Mouse (Mus musculus): Measurements from ENCODE around the gene Krtap4-1. TPM values are rescaled to one million over a fixed set of nuclear protein-coding genes. Genes with fewer than 3 reads are reported as not detected.

Gene Krtap4-1
- total and polyA plus RNA-seq, 3 experiments: not detected

GRCm38 (mm10) chr11:99580636-99581035 is 47.4 kb downstream of the Krtap4-1 start, which contains the start of gene Krtap1-5:
Krtap1-5 (minus strand) TSS chr11:99581016.
- TF ChIP-seq MYB (IDR thresholded peaks at IDR 0.05; ENCODE audit: low read depth, low read length): no peak
- Histone ChIP-seq H3K27ac (ENCODE audit: control insufficient read depth, low read depth, low read length) (no peak within 1 kb of the TSS), H3K4me3 (ENCODE audit: control insufficient read depth in 1 of 2, insufficient read depth in 1 of 2, low read depth in 2 of 2, low read length in 2 of 2) (no peak within 1 kb of the TSS), H3K9ac (ENCODE audit: control insufficient read depth, low read depth, low read length, poor library complexity, severe bottlenecking) (no peak within 1 kb of the TSS), H3K9me3 (replicated peaks; ENCODE audit: insufficient read depth, low read length) (no peaks in the 10 kb centered on the region), H3K27me3 (ENCODE audit: control insufficient read depth in 1 of 2, insufficient read depth in 2 of 2, low read length in 2 of 2) (no peaks in the 10 kb centered on the region), H3K4me1 (ENCODE audit: control insufficient read depth in 1 of 2, insufficient read depth in 2 of 2, low read length in 2 of 2) (no peaks in the 10 kb centered on the region), H3K36me3 (ENCODE audit: control insufficient read depth in 1 of 2, insufficient read depth in 2 of 2, low read length in 2 of 2) (no peaks in the 10 kb centered on the region), H3K79me2 (ENCODE audit: control insufficient read depth, insufficient read depth, low read length, poor library complexity) (no peaks in the 10 kb centered on the region)
- no peak for DNase-seq (ENCODE audit: low read depth, low spot score)

Other genes with a start within 250 kb of the Krtap4-1 start
Only the 30 nearest of the 38 such genes appear.
- gene Krt23, start 135.1 kb downstream of the Krtap4-1 start, total RNA-seq (2012; rRNA removed): not detected in 2 replicates
- gene Krt23, start 135.1 kb downstream of the Krtap4-1 start, polyA plus RNA-seq (2012; ENCODE audit: insufficient read depth in 1 of 2, insufficient read length in 2 of 2, low read depth in 1 of 2, low replicate concordance in 2 of 2, missing spikeins in 1 of 2): not detected
- not detected in 2 replicates for gene Krt39, start 106.9 kb downstream of the Krtap4-1 start, total RNA-seq (2012; rRNA removed)
- gene Krt39, start 106.9 kb downstream of the Krtap4-1 start, polyA plus RNA-seq (2012; ENCODE audit: insufficient read depth in 1 of 2, insufficient read length in 2 of 2, low read depth in 1 of 2, low replicate concordance in 2 of 2, missing spikeins in 1 of 2): not detected
- gene Krt40, start 85.1 kb downstream of the Krtap4-1 start, total RNA-seq (2012; rRNA removed): not detected in 2 replicates
- not detected for gene Krt40, start 85.1 kb downstream of the Krtap4-1 start, polyA plus RNA-seq (2012; ENCODE audit: insufficient read depth in 1 of 2, insufficient read length in 2 of 2, low read depth in 1 of 2, low replicate concordance in 2 of 2, missing spikeins in 1 of 2)
- not detected in 2 replicates for gene Krtap3-3, start 77.4 kb downstream of the Krtap4-1 start, total RNA-seq (2012; rRNA removed)
- gene Krtap3-3, start 77.4 kb downstream of the Krtap4-1 start, polyA plus RNA-seq (2012; ENCODE audit: insufficient read depth in 1 of 2, insufficient read length in 2 of 2, low read depth in 1 of 2, low replicate concordance in 2 of 2, missing spikeins in 1 of 2): not detected
- gene Krtap3-2, start 71.4 kb downstream of the Krtap4-1 start, total RNA-seq (2012; rRNA removed): not detected in 2 replicates
- not detected for gene Krtap3-2, start 71.4 kb downstream of the Krtap4-1 start, polyA plus RNA-seq (2012; ENCODE audit: insufficient read depth in 1 of 2, insufficient read length in 2 of 2, low read depth in 1 of 2, low replicate concordance in 2 of 2, missing spikeins in 1 of 2)
- gene Gm11939, start 68.8 kb downstream of the Krtap4-1 start, total RNA-seq (2012; rRNA removed): not detected in 2 replicates
- gene Gm11939, start 68.8 kb downstream of the Krtap4-1 start, polyA plus RNA-seq (2012; ENCODE audit: insufficient read depth in 1 of 2, insufficient read length in 2 of 2, low read depth in 1 of 2, low replicate concordance in 2 of 2, missing spikeins in 1 of 2): not detected
- not detected in 2 replicates for gene Krtap3-1, start 61.6 kb downstream of the Krtap4-1 start, total RNA-seq (2012; rRNA removed)
- not detected for gene Krtap3-1, start 61.6 kb downstream of the Krtap4-1 start, polyA plus RNA-seq (2012; ENCODE audit: insufficient read depth in 1 of 2, insufficient read length in 2 of 2, low read depth in 1 of 2, low replicate concordance in 2 of 2, missing spikeins in 1 of 2)
- gene Krtap1-5, start 47.2 kb downstream of the Krtap4-1 start, total RNA-seq (2012; rRNA removed): not detected in 2 replicates
- gene Krtap1-5, start 47.2 kb downstream of the Krtap4-1 start, polyA plus RNA-seq (2012; ENCODE audit: insufficient read depth in 1 of 2, insufficient read length in 2 of 2, low read depth in 1 of 2, low replicate concordance in 2 of 2, missing spikeins in 1 of 2): not detected
- gene Krtap1-4, start 44.6 kb downstream of the Krtap4-1 start, total RNA-seq (2012; rRNA removed): not detected in 2 replicates
- gene Krtap1-4, start 44.6 kb downstream of the Krtap4-1 start, polyA plus RNA-seq (2012; ENCODE audit: insufficient read depth in 1 of 2, insufficient read length in 2 of 2, low read depth in 1 of 2, low replicate concordance in 2 of 2, missing spikeins in 1 of 2): not detected
- not detected in 2 replicates for gene Krtap1-3, start 36.9 kb downstream of the Krtap4-1 start, total RNA-seq (2012; rRNA removed)
- not detected for gene Krtap1-3, start 36.9 kb downstream of the Krtap4-1 start, polyA plus RNA-seq (2012; ENCODE audit: insufficient read depth in 1 of 2, insufficient read length in 2 of 2, low read depth in 1 of 2, low replicate concordance in 2 of 2, missing spikeins in 1 of 2)
- gene Krtap9-3, start 30.1 kb downstream of the Krtap4-1 start, total RNA-seq (2012; rRNA removed): not detected in 2 replicates
- gene Krtap9-3, start 30.1 kb downstream of the Krtap4-1 start, polyA plus RNA-seq (2012; ENCODE audit: insufficient read depth in 1 of 2, insufficient read length in 2 of 2, low read depth in 1 of 2, low replicate concordance in 2 of 2, missing spikeins in 1 of 2): not detected
- gene Gm11938, start 24.9 kb downstream of the Krtap4-1 start, total RNA-seq (2012; rRNA removed): not detected in 2 replicates
- not detected for gene Gm11938, start 24.9 kb downstream of the Krtap4-1 start, polyA plus RNA-seq (2012; ENCODE audit: insufficient read depth in 1 of 2, insufficient read length in 2 of 2, low read depth in 1 of 2, low replicate concordance in 2 of 2, missing spikeins in 1 of 2)
- not detected in 2 replicates for gene Gm11937, start 18.0 kb downstream of the Krtap4-1 start, total RNA-seq (2012; rRNA removed)
- not detected for gene Gm11937, start 18.0 kb downstream of the Krtap4-1 start, polyA plus RNA-seq (2012; ENCODE audit: insufficient read depth in 1 of 2, insufficient read length in 2 of 2, low read depth in 1 of 2, low replicate concordance in 2 of 2, missing spikeins in 1 of 2)
- gene Krtap2-4, start 13.4 kb downstream of the Krtap4-1 start, total RNA-seq (2012; rRNA removed): not detected in 2 replicates
- not detected for gene Krtap2-4, start 13.4 kb downstream of the Krtap4-1 start, polyA plus RNA-seq (2012; ENCODE audit: insufficient read depth in 1 of 2, insufficient read length in 2 of 2, low read depth in 1 of 2, low replicate concordance in 2 of 2, missing spikeins in 1 of 2)
- not detected in 2 replicates for gene Gm11562, start 7.8 kb downstream of the Krtap4-1 start, total RNA-seq (2012; rRNA removed)
- gene Gm11562, start 7.8 kb downstream of the Krtap4-1 start, polyA plus RNA-seq (2012; ENCODE audit: insufficient read depth in 1 of 2, insufficient read length in 2 of 2, low read depth in 1 of 2, low replicate concordance in 2 of 2, missing spikeins in 1 of 2): not detected
- gene Krtap4-2, start 6.8 kb upstream of the Krtap4-1 start, total RNA-seq (2012; rRNA removed): not detected in 2 replicates
- gene Krtap4-2, start 6.8 kb upstream of the Krtap4-1 start, polyA plus RNA-seq (2012; ENCODE audit: insufficient read depth in 1 of 2, insufficient read length in 2 of 2, low read depth in 1 of 2, low replicate concordance in 2 of 2, missing spikeins in 1 of 2): not detected
- not detected in 2 replicates for gene Krtap4-7, start 15.9 kb upstream of the Krtap4-1 start, total RNA-seq (2012; rRNA removed)
- not detected for gene Krtap4-7, start 15.9 kb upstream of the Krtap4-1 start, polyA plus RNA-seq (2012; ENCODE audit: insufficient read depth in 1 of 2, insufficient read length in 2 of 2, low read depth in 1 of 2, low replicate concordance in 2 of 2, missing spikeins in 1 of 2)
- gene Gm11555, start 22.0 kb upstream of the Krtap4-1 start, total RNA-seq (2012; rRNA removed): not detected in 2 replicates
- gene Gm11555, start 22.0 kb upstream of the Krtap4-1 start, polyA plus RNA-seq (2012; ENCODE audit: insufficient read depth in 1 of 2, insufficient read length in 2 of 2, low read depth in 1 of 2, low replicate concordance in 2 of 2, missing spikeins in 1 of 2): not detected
- not detected in 2 replicates for gene Gm11563, start 30.7 kb upstream of the Krtap4-1 start, total RNA-seq (2012; rRNA removed)
- gene Gm11563, start 30.7 kb upstream of the Krtap4-1 start, polyA plus RNA-seq (2012; ENCODE audit: insufficient read depth in 1 of 2, insufficient read length in 2 of 2, low read depth in 1 of 2, low replicate concordance in 2 of 2, missing spikeins in 1 of 2): not detected
- not detected in 2 replicates for gene Krtap4-6, start 37.7 kb upstream of the Krtap4-1 start, total RNA-seq (2012; rRNA removed)
- gene Krtap4-6, start 37.7 kb upstream of the Krtap4-1 start, polyA plus RNA-seq (2012; ENCODE audit: insufficient read depth in 1 of 2, insufficient read length in 2 of 2, low read depth in 1 of 2, low replicate concordance in 2 of 2, missing spikeins in 1 of 2): not detected
- not detected in 2 replicates for gene Gm14190, start 62.5 kb upstream of the Krtap4-1 start, total RNA-seq (2012; rRNA removed)
- gene Gm14190, start 62.5 kb upstream of the Krtap4-1 start, polyA plus RNA-seq (2012; ENCODE audit: insufficient read depth in 1 of 2, insufficient read length in 2 of 2, low read depth in 1 of 2, low replicate concordance in 2 of 2, missing spikeins in 1 of 2): not detected
- gene Gm14180, start 106.1 kb upstream of the Krtap4-1 start, total RNA-seq (2012; rRNA removed): not detected in 2 replicates
- gene Gm14180, start 106.1 kb upstream of the Krtap4-1 start, polyA plus RNA-seq (2012; ENCODE audit: insufficient read depth in 1 of 2, insufficient read length in 2 of 2, low read depth in 1 of 2, low replicate concordance in 2 of 2, missing spikeins in 1 of 2): not detected
- not detected in 2 replicates for gene Gm11595, start 144.7 kb upstream of the Krtap4-1 start, total RNA-seq (2012; rRNA removed)
- not detected for gene Gm11595, start 144.7 kb upstream of the Krtap4-1 start, polyA plus RNA-seq (2012; ENCODE audit: insufficient read depth in 1 of 2, insufficient read length in 2 of 2, low read depth in 1 of 2, low replicate concordance in 2 of 2, missing spikeins in 1 of 2)
- gene Krtap4-8, start 152.5 kb upstream of the Krtap4-1 start, total RNA-seq (2012; rRNA removed): not detected in 2 replicates
- gene Krtap4-8, start 152.5 kb upstream of the Krtap4-1 start, polyA plus RNA-seq (2012; ENCODE audit: insufficient read depth in 1 of 2, insufficient read length in 2 of 2, low read depth in 1 of 2, low replicate concordance in 2 of 2, missing spikeins in 1 of 2): not detected
- gene Krtap4-9, start 157.0 kb upstream of the Krtap4-1 start, total RNA-seq (2012; rRNA removed): not detected in 2 replicates
- not detected for gene Krtap4-9, start 157.0 kb upstream of the Krtap4-1 start, polyA plus RNA-seq (2012; ENCODE audit: insufficient read depth in 1 of 2, insufficient read length in 2 of 2, low read depth in 1 of 2, low replicate concordance in 2 of 2, missing spikeins in 1 of 2)
- gene Gm11596, start 165.2 kb upstream of the Krtap4-1 start, total RNA-seq (2012; rRNA removed): not detected in 2 replicates
- gene Gm11596, start 165.2 kb upstream of the Krtap4-1 start, polyA plus RNA-seq (2012; ENCODE audit: insufficient read depth in 1 of 2, insufficient read length in 2 of 2, low read depth in 1 of 2, low replicate concordance in 2 of 2, missing spikeins in 1 of 2): not detected
- not detected in 2 replicates for gene Gm11569, start 170.7 kb upstream of the Krtap4-1 start, total RNA-seq (2012; rRNA removed)
- not detected for gene Gm11569, start 170.7 kb upstream of the Krtap4-1 start, polyA plus RNA-seq (2012; ENCODE audit: insufficient read depth in 1 of 2, insufficient read length in 2 of 2, low read depth in 1 of 2, low replicate concordance in 2 of 2, missing spikeins in 1 of 2)
- not detected in 2 replicates for gene Gm11554, start 176.2 kb upstream of the Krtap4-1 start, total RNA-seq (2012; rRNA removed)
- not detected for gene Gm11554, start 176.2 kb upstream of the Krtap4-1 start, polyA plus RNA-seq (2012; ENCODE audit: insufficient read depth in 1 of 2, insufficient read length in 2 of 2, low read depth in 1 of 2, low replicate concordance in 2 of 2, missing spikeins in 1 of 2)
- not detected in 2 replicates for gene Krtap4-13, start 181.7 kb upstream of the Krtap4-1 start, total RNA-seq (2012; rRNA removed)
- gene Krtap4-13, start 181.7 kb upstream of the Krtap4-1 start, polyA plus RNA-seq (2012; ENCODE audit: insufficient read depth in 1 of 2, insufficient read length in 2 of 2, low read depth in 1 of 2, low replicate concordance in 2 of 2, missing spikeins in 1 of 2): not detected
- gene Gm11564, start 187.4 kb upstream of the Krtap4-1 start, total RNA-seq (2012; rRNA removed): not detected in 2 replicates
- gene Gm11564, start 187.4 kb upstream of the Krtap4-1 start, polyA plus RNA-seq (2012; ENCODE audit: insufficient read depth in 1 of 2, insufficient read length in 2 of 2, low read depth in 1 of 2, low replicate concordance in 2 of 2, missing spikeins in 1 of 2): not detected

All from MEL (cell line).